Comparison of ENCODE assay signal across 17 mouse cellular contexts in genomic region chr5:106539286-106539685, GRCm38 (mm10).
"Had no signal": no experiment of that assay in that cellular context is flagged by ENCODE, and none has a peak within 500 bp of the region (broad histone marks: within the 10 kb centered on the region; RNA-seq: fewer than 3 reads in every experiment).

No protein-coding gene starts in this region.

- DNase-seq: cerebellum, adult 2 months; cerebellum, adult 8-10 months; cerebellum, adult 9-10 months; cerebellum, adult 9-11 months; cerebellum, postnatal 10 days; cerebellum, postnatal 14 days; cerebellum, postnatal 25 days; cerebellum, postnatal 36 days; embryo, embryonic 11 days; forebrain, postnatal 0 days; gastrocnemius, adult 2 months; gastrocnemius, postnatal 10 days; gastrocnemius, postnatal 14 days; gastrocnemius, postnatal 25 days; gastrocnemius, postnatal 36 days; heart, adult 18-20 months; heart, adult 2 months had no signal
